Mouse (Mus musculus) adrenal gland, postnatal 14 days (tissue): ENCODE results near the gene Slc22a3. TPM values are rescaled to one million over a fixed set of nuclear protein-coding genes. Genes with fewer than 3 reads are reported as not detected.

ENCODE experiments used
- DNase-seq: peaks from one replicate; pipeline ENCODE4 v3.0.0; 2021; ENCODE audit warnings: mixed read lengths
- long read RNA-seq, 2 experiments: library from polyadenylated mRNA; stranded (forward); transcript quantifications; one replicate each; pipeline ENCODE4 v2.0.0; 2021
- total RNA-seq: library from RNA; stranded (reverse); gene quantifications from 2 replicates; pipeline ENCODE4 v1.2.3, GENCODE M21; 2021

The Slc22a3 gene
- 5.6 and 9.0 TPM in 2 replicates for total RNA-seq
- long read RNA-seq, experiment 1, transcript Slc22a3-201 (11 exons, 3,504 nt) = major isoform, 5 of 6 reads
- long read RNA-seq, experiment 1, partial matches to known transcripts = 1 of 6 reads
- long read RNA-seq, experiment 1, other reads (novel, unspliced or antisense) = 0 of 6 reads
- long read RNA-seq, experiment 2, transcript Slc22a3-201 (11 exons, 3,504 nt) = major isoform, 7 of 8 reads
- long read RNA-seq, experiment 2, partial matches to known transcripts = 0 of 8 reads
- long read RNA-seq, experiment 2, other reads (novel, unspliced or antisense) = 1 of 8 reads

- DNase-seq = no peak
Observed at GRCm38 (mm10) chr17:12507654-12508204, at the start of gene Slc22a3. Slc22a3 (minus strand) TSS chr17:12507704.

GRCm38 (mm10) chr17:12534353-12535145 is 27.0 kb upstream of the Slc22a3 start:
- DNase-seq = peak; percentile 89

DNA sequence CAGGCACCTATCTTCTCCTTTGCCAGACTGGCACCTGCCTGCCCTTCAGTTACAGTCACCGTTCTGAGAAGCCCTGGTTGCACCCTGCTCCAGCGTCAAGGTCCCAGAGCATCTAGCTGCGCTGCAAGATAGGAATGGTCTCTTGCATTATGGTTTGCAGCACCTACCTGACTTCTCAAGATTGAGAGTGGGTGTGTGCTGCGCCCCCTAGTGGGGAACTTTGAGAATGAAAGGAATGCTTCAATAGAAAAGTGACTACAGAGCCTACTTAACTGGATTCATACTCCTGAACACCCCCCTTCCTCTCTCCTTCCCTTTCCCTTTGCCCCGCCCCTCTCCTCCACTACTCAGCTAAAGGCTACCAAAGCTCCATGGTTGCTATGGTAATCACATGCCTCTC is 24.6 kb upstream of the Slc22a3 start:
- DNase-seq = peak; percentile 81

DNA sequence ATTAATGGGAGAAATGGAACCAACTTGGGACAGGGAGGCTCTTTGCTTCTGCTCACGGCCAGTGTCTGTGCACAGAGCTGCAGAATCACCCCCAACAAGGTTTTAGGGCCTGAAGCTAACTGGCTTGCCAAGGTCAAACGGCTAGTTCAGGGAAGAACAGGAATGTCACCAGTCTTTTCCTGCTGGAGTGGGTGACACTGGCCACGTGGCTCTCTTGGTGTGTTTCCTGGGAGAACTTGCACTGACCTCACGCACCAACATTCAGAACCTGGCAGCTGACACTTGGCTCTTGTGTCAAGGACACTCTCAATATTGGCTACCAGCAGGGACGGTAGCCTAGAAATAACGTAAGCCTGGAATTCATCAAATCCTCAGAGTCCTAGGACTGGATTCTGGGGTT is 22.6 kb upstream of the Slc22a3 start:
- peak; percentile 54 for DNase-seq

GRCm38 (mm10) chr17:12529384-12529985 is 22.0 kb upstream of the Slc22a3 start:
- DNase-seq = no peak

DNA sequence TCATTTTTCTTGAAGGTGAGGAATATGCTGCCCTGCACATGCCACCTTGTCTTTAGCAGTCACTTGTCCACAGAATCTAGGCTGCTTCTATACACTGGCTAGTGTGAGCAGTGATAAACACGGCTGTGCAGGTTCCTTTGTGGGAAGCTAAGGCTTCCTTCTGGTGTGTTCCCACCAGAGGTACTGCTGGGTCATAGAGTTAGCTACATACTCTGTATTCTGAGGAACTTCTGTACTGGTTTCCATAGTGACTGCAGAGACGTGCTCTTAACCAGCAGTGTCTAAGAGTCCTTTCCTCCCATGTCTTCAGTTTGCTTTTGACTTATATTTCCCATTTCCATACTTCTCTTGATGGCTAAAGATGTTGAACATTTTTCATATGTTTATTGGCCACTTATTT is 11.6 kb upstream of the Slc22a3 start:
- no peak for DNase-seq

DNA sequence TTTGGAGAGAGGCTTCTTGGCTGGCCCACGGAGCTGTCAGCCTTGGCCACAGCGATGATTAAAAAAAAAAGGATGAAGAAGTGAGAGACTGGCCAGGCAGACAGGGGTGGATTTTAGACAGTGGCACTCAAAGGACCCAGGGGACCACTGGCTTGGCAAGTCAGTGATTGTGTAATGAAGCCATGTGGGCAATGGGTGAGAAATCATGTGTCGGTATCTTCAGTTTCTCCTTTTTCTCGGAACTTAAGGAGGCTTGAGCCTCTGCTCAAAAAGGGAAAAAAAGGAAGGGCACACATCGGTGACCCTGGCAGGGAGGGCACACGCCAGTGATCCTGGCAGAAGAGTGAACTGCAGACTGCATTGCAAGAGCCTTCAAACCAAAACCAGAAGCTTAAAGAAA is 10.7 kb upstream of the Slc22a3 start:
- DNase-seq = peak; percentile 47

DNA sequence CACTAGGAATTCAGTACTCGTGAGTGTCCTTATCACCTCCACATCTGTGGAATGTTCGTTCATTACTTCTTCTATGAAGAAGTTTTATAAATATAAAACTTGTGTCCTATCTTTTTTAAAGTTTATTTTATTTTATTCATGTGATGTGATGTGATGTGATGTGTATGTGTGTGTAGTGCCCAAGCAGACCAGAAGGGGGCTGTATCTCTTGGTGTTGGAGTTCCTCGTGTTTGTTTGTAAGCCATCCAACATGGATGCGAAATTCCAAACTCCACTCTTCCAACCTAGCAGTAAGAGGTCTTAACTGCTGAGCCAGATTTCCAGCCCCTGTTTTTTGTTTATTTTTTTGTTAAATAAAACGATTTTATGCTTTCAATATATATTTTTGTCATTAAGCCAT is 6.5 kb upstream of the Slc22a3 start:
- no peak for DNase-seq

DNA sequence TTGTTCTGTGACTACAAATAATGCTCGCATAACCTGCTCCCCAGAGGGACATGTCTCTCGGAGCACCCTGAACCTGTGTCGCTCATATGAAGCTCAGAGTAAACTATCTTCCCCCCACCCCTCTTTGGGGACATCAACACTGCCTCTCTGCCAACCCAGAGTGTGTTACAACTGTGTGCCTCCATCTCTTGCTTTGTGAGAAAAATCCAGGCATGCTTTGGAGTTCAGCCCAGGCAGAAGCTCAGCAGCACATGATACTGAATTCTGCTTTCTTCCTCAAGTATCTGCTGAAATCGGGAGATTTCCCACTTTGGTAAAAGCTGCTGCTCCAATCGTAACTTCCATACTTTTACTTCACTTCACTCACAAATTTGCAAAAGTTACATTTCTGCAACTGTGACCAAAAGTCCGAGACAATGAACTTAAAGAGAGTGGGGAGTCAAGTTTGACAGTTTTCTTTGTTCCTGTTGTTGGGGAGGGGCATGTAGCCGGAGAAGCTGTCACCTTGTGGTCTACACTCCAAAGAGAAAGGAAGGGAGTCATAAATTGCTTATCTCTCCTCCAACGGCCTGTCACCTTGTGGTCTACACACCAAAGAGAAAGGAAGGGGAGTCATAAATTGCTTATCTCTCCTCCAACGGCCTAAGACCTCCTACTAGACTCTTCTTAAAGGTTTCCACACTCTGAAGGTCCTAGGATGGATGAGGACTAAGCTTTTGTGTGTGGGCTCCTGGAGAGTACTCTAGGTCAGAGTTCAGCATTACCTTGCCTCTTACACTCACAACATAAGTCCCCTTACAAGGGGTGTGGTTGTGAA is 5.8 kb upstream of the Slc22a3 start:
- DNase-seq = no peak

DNA sequence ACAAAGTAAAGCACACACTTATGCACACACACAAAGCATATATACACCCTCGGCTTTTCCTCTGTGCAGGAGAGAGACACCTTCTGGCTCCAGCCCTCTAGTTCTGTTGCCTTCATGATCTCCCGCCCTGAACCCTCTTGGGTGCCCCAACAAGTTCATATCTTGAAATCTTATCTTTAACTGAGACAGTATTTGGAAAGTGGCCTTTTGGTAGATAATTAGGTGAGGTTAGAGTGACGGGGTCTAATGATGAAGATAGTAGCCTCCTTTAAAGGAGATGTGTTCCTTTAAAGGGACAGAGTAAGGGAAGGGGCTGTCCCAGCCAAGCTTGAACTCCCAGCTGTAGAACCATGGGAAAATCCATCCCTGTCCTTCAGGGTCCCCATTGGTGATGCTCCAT is 3.7 kb upstream of the Slc22a3 start:
- no peak for DNase-seq

- no peak for DNase-seq
Observed at GRCm38 (mm10) chr17:12508376-12508775, 872 bp upstream of the Slc22a3 start.

DNA sequence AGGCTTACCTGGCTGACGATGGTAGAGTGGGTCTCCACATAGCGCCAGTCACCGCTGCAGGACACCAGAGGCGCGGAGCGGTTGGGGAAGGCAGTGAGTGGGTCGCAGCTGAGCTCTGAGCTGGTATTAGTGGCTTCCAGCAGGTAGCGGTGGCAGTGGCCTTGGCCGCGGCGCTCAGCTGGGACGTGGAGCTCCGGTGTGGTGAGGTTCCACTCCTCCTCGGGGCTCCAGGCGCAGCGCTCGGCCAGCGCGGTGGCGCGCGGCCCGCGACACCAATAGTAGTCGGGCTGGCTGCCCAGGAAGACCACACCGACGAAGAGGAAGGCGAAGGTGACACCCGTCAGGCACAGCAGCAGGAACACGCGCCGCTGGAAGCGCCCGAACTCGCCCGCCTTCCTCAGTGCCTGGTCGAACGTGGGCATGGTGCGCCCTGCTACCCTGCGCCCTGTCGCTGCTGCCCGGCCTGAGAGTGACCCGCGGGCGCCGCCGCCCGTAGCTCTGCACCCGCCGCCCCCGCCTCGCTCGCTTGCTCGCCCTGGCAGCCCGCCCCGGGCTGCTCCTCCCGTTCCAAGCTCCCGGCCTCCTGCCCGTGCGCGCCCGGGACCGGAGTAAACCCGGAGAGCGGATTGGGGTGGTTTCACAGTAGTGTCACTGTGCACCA is 471 bp downstream of the Slc22a3 start:
- DNase-seq = peak; percentile 67

DNA sequence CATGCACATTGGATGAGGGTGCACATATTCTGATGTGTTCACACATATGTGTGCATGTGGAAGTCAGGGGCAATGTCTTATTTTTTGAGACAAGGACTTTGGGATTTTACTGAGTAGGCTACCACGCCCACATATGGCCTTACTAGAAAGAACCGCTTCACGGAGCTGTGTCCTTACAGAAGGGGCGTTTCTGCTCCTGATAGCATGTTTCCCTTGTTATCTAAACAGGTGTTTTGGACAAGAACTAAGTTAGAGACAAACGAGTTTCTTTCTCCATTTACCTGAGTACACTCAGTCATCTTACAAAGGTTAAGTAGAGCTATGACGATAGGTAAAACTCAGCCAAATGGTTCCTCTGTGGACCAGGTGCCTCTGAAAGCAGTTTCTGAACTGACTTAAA is 1.8 kb downstream of the Slc22a3 start:
- DNase-seq = no peak

DNA sequence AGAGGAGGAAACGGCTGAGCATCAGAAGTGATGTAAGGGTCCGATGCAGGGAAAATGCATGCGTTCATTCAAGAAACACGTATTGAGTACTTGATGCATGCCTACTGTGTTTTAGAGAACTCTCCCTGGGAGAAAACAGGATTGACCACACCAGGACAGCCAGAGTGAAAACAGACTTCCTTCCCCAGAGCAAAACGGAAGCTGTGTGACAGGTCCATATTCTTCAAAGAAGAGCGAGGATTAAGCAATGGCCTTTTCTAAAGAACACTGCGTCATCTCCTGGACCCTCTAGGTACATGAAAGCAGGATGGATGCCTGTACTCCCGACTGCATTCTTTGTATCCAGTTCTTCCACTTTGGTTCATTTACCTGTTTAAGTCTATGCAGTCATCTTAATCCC is 8.1 kb downstream of the Slc22a3 start:
- no peak for DNase-seq

DNA sequence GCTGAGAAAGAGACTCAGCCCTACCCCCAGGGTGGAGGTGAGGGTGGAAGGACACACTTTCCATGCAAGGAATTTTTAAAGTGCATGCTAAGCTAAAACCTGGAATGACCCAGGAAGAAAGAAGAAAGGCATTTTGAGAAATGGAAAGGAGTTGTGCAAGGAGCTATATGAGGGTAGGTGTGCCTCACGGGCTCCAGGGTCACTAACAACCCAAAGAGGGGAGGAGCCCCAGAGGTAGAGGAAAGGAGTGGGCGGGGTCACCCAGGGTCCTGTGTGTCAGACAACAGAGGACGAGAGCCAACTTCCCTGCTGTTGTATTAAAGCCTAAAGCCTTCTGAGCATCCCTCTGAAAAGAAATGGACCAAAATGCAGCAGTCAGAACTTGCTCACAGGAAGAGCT is 11.9 kb downstream of the Slc22a3 start:
- no peak for DNase-seq

DNA sequence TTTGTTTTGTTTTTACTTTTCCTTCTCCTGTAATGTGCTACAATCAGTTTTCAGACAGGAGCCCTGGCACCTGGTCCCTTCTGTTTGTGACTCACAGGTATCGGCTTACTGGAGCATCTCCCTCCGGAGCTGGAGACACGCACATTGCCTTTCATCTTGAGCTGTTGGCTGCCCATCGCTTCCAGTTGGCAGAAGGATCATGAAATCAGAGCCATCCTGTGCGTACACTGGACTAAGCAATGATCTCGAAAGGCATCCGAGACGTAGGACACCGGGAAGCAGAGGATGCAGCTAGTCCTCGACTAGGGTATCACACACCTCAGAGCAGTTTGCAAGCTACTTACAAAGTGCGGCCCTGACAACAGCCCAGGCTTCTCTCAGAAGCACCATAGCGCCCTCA is 15.9 kb downstream of the Slc22a3 start:
- no peak for DNase-seq

DNA sequence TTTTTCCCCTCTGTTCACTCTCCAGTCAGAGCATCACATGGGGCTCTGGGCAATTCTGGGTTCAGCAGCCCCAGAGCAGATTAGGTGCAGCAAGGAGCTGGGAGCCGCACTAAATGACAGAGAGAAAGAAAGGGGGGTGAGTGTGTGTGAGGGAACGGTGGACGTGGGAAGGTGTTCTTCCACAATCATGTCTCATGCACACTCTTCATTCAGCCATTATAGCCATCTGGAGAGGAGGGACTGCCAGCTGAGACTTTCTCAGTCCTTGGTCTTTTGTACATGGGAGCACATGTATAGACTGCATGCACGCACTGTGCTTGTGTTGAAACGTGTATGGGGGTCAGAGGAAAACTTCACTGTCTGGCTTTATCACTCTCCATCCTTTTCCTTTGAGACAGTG is 17.6 kb downstream of the Slc22a3 start:
- DNase-seq = no peak

DNA sequence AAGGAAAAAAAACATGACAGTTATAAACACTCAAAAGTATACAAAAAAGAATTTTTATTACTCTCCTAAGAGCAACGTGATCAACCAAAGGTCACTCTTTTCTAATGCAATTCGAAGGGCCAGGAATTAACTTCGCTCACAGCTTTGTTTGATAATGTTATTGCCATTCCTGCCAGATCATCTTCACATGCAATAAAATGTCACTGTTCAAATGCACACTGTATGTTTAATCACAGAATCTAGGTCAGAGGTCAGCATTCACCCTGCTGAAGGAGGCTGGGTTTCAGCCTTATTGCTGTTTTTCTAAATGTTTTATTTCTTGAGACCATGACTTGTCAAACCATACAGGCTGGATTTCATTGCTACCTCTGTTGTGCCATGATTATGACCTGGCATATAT is 21.8 kb downstream of the Slc22a3 start:
- DNase-seq = no peak

GRCm38 (mm10) chr17:12479416-12479815 is 28.1 kb downstream of the Slc22a3 start:
- no peak for DNase-seq

DNA sequence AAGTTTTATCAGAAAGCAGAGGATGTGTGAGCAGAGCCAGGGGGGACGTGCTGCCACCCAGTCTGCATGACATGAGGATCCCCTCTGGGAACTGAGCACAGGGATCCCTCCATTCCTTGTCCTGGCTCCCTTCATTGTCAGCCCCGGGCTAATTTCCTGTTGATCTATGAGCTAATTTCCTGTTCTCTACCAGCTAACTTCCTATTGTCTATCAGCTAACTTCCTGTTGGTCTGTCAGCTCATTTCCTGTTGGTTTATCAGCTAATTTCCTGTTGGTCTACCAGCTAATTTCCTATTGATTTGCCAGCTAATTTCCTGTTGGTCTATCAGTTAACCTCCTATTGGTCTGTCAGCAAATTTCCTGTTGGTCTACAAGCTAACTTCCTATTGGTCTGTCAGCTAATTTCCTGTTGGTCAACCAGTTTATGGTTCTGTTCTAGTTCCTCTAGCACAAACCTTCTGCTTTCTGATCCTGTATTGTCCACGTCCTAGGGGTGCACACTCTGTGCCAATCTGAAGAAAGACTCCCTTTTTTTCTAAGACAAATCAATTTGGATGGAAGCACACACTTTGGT is 32.9 kb downstream of the Slc22a3 start:
- DNase-seq = no peak

DNA sequence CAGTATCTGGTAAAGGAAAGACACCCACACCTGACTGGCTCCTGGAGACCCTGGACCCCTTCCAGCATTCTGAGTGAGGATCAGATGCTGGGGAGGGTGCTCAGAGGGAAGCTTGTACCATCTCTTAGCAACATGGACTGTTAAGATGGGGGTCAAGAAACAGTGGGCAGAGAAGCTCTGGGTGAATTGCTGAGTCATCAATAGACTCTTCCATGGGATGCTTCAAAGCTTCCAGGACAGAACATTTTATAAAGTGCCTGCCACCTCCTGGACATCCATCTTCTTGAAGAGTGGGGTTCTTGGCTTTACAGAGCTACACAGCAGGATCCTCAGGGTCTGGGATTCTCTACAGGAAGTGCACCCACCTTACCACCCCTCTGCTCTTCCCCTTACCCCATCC is 35.0 kb downstream of the Slc22a3 start:
- DNase-seq = no peak
